Mouse (Mus musculus) embryonic facial prominence, embryonic 13.5 days (tissue): Measurements from ENCODE around the gene Ddx39b. TPM values are rescaled to one million over a fixed set of nuclear protein-coding genes. Genes with fewer than 3 reads are reported as not detected.

Experiments used
- ATAC-seq: fragments of 200-750 bp; cut with Nextera tagmentation; 2 replicates; pipeline ENCODE4 v1.8.0; 2017; ENCODE audit warnings: low read depth; ENCODE audit not compliant: insufficient number of reproducible peaks, insufficient read depth, low FRiP score, low TSS enrichment
- H3K27ac ChIP-seq: fragments of 300-500 bp; sonication (generic); 2 replicates; pipeline ENCODE4 v1.5.1; 2015; ENCODE audit warnings: moderate library complexity, mild to moderate bottlenecking, inconsistent platforms
- H3K27me3 ChIP-seq: fragments of 300-500 bp; sonication (generic); 2 replicates; pipeline ENCODE4 v1.6.1; 2015; ENCODE audit warnings: mild to moderate bottlenecking, inconsistent platforms
- H3K36me3 ChIP-seq: fragments of 300-500 bp; sonication (generic); 2 replicates; pipeline ENCODE4 v1.6.1; 2015; ENCODE audit warnings: mild to moderate bottlenecking, inconsistent platforms
- H3K4me1 ChIP-seq: fragments of 300-500 bp; sonication (generic); 2 replicates; pipeline ENCODE4 v1.6.1; 2015; ENCODE audit warnings: inconsistent platforms
- H3K4me2 ChIP-seq: fragments of 300-500 bp; sonication (generic); 2 replicates; pipeline ENCODE4 v1.6.1; 2015; ENCODE audit warnings: moderate library complexity, mild to moderate bottlenecking, inconsistent platforms
- H3K4me3 ChIP-seq: fragments of 300-500 bp; sonication (generic); 2 replicates; pipeline ENCODE4 v1.5.1; 2015; ENCODE audit warnings: mild to moderate bottlenecking, inconsistent platforms
- H3K9ac ChIP-seq: fragments of 300-500 bp; sonication (generic); 2 replicates; pipeline ENCODE4 v1.6.1; 2015; ENCODE audit warnings: mild to moderate bottlenecking, inconsistent platforms
- H3K9me3 ChIP-seq: fragments of 300-500 bp; sonication (generic); 2 replicates; pipeline ENCODE4 v1.6.1; 2016; ENCODE audit warnings: inconsistent platforms
- WGBS: fragments of 180-500 bp; shearing (Covaris S2); methylation state at CpG from one replicate; pipeline ENCODE4 v1.1.7; 2015; ENCODE audit warnings: mixed read lengths; 5-methylcytosine and 5-hydroxymethylcytosine counted together
- polyA plus RNA-seq: library from polyadenylated mRNA; unstranded; fragments of >200 nt; fragmentation: Nextera tagmentation; extraction: Ambion mirVana; gene quantifications from 2 replicates; pipeline ENCODE4 v1.2.1, GENCODE M21; 2015

Gene Ddx39b
- polyA plus RNA-seq, 1 experiment from 2014 or later: 543 TPM

DNA sequence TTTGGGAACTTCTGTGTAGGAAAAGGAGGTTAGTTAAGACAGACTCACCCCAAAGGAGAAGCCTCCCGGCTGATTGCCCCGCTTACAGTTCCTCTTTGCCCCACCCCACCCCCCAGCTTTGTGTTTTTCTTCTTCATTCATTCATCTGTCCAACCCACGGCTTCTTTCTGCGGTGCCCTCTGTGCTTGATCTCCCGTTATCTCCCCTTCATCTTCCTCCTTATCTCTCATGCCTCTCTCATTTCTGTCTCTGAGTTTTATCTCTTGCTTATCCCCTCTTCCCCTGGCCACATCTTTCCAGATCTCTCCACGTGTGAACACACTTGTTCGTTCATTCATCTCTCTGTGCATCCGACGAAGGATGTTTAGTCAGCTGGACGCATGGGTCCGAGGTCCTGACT lies 40.4 kb upstream of the Ddx39b start:
- Histone ChIP-seq H3K36me3 (no peaks in the 10 kb centered on the region), H3K4me2 (no peak overlapping the region), H3K27ac (no peak overlapping the region), H3K27me3 (peaks cover 88% of the 10 kb centered on the region), H3K9me3 (no peaks in the 10 kb centered on the region), H3K4me3 (no peak overlapping the region), H3K4me1 (peaks cover 1% of the 10 kb centered on the region), H3K9ac (no peak overlapping the region)
- no peak for ATAC-seq
- WGBS: 76% methylated on average over 11 of the region's 11 CpGs

DNA sequence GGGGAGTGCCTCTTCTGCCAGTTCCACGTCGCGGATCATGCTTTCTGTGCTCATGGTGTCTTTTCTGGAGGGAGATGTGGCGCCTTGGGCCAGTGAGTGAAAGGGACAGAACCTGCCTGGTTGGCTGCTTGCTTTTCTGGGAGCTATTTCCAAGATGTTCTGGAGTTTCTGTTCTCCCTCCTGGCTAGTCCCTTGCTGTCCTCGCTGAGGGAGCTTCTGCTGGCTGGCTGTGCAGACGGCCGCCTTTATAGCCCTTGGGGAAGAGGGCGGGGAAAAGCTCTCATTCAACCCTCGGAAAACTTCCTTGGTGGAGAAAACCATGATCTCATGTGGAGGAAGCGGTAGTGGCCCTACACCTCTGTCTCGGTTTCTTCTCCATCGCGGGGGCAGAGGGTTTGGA lies 39.8 kb upstream of the Ddx39b start, which contains the start of gene Tnf:
TSS of gene Tnf (minus strand) at position 221 of the 400 bp plus-strand sequence.
- H3K9me3 ChIP-seq: no peaks in the 10 kb centered on the region
- no peak for ATAC-seq
- no peak within 1 kb of the TSS for H3K9ac ChIP-seq
- no peaks in the 10 kb centered on the region for H3K36me3 ChIP-seq
- no peaks in the 10 kb centered on the region; the same call in 1 of the 2 replicates for H3K4me1 ChIP-seq
- no peak within 1 kb of the TSS for H3K4me2 ChIP-seq
- H3K4me3 ChIP-seq: no peak within 1 kb of the TSS
- no peak within 1 kb of the TSS for H3K27ac ChIP-seq
- H3K27me3 ChIP-seq: peaks cover 81% of the 10 kb centered on the region
- 32% methylated on average over 13 of the region's 13 CpGs for WGBS

DNA sequence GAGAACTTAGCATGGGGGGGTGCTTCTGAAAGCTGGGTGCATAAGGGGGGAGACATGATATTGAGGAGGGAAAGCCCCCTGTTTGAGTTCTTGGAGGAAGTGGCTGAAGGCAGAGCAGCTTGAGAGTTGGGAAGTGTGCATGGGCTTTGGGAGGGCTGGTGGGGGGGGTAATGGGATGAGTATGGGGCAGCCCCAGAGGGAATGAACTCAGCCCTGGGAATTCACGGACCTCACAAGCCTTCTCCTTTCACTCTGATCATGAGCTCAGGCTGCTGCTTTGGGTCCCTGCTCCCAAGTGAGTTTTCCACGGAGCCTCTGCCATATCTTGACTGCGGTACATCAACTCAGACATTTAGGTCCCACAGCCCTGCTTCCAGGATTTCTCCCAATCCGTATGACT lies 39.1 kb upstream of the Ddx39b start:
- no peaks in the 10 kb centered on the region; the same call in 1 of the 2 replicates for H3K4me1 ChIP-seq
- no peak overlapping the region for H3K27ac ChIP-seq
- WGBS: 78% methylated on average over 4 of the region's 4 CpGs
- ATAC-seq: no peak
- H3K27me3 ChIP-seq: peaks cover 76% of the 10 kb centered on the region
- no peaks in the 10 kb centered on the region for H3K36me3 ChIP-seq
- H3K4me3 ChIP-seq: no peak overlapping the region
- no peak overlapping the region for H3K4me2 ChIP-seq
- H3K9ac ChIP-seq: no peak overlapping the region
- no peaks in the 10 kb centered on the region for H3K9me3 ChIP-seq

DNA sequence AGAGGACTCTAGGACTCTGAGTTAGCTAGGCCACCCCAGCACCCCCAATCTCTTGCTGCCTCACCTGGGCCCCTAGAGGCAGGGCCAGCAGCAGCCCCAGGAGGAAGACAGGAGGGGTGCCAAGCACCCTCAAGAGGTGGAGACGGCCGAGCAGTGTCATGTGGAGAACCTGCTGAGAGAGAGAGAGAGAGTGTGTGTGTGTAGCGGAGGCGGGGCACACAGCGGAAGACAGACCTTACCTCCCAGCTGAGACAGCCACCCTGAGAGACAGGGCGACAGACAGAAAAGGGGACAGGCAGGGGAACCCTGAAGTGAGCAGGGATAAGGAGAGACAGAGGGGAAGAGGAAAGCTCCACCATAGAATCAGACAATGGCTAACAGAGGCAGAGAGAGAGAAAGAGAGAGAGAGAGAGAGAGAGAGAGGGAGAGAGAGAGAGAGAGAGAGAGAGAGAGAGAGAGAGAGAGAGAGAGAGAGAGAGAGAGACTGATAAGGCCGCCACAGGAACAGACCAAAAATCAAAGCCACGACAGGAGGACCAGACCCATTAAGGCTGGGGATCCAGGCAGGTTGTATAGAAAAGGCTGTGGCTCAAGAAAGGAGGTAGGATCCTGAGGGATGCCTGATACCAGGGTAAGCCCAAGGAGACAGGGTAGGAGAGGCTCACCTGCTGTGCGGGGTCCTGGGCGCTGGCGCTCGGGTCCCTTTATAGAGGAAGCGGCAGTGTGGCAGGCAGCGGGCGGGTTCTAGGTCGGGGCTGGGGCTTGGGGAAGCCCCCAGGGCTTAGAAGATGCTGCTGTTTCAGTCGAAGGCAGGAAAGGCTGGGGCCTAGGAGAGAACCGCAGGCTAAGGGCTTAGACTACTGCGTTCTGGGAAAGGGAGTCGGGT lies 36.8 kb upstream of the Ddx39b start, which contains the start of gene Lta:
TSS of gene Lta (minus strand) at position 858 of the 886 bp plus-strand sequence.
- Histone ChIP-seq H3K4me1 (no peaks in the 10 kb centered on the region; the same call in 1 of the 2 replicates), H3K27me3 (peaks cover 58% of the 10 kb centered on the region), H3K4me2 (no peak within 1 kb of the TSS), H3K9ac (0 out of 2 replicates have a peak within 1 kb of the TSS, but pooled peaks have one; percentile 16), H3K4me3 (no peak within 1 kb of the TSS), H3K27ac (no peak within 1 kb of the TSS), H3K36me3 (no peaks in the 10 kb centered on the region), H3K9me3 (no peaks in the 10 kb centered on the region)
- WGBS: 21% methylated on average over 20 of the region's 20 CpGs
- ATAC-seq: no peak

DNA sequence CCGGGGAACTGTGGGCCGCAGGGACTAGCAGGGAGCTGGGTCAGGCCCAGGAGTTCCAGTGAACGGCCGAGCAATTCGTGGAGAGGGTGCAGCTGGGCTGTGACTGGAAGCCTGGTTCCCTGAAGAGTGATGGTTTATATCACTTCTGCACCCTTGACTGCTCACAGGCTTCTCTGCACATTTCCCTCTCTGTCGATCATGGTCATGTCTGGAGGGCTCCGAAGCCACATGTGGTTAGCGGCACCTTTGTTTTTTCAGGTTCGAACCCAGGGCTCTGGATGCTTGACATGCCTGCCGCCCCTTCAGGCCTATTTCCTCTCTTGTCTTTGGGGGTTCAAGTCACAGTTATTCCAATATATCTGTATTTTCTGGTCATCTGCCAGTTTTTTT lies 36.2 kb upstream of the Ddx39b start:
- Histone ChIP-seq H3K4me2 (no peak overlapping the region), H3K9ac (no peak overlapping the region), H3K4me3 (no peak overlapping the region), H3K9me3 (no peaks in the 10 kb centered on the region), H3K36me3 (no peaks in the 10 kb centered on the region), H3K4me1 (no peaks in the 10 kb centered on the region; the same call in 1 of the 2 replicates), H3K27ac (no peak overlapping the region), H3K27me3 (peaks cover 52% of the 10 kb centered on the region)
- 52% methylated on average over 10 of the region's 10 CpGs for WGBS
- ATAC-seq: no peak

DNA sequence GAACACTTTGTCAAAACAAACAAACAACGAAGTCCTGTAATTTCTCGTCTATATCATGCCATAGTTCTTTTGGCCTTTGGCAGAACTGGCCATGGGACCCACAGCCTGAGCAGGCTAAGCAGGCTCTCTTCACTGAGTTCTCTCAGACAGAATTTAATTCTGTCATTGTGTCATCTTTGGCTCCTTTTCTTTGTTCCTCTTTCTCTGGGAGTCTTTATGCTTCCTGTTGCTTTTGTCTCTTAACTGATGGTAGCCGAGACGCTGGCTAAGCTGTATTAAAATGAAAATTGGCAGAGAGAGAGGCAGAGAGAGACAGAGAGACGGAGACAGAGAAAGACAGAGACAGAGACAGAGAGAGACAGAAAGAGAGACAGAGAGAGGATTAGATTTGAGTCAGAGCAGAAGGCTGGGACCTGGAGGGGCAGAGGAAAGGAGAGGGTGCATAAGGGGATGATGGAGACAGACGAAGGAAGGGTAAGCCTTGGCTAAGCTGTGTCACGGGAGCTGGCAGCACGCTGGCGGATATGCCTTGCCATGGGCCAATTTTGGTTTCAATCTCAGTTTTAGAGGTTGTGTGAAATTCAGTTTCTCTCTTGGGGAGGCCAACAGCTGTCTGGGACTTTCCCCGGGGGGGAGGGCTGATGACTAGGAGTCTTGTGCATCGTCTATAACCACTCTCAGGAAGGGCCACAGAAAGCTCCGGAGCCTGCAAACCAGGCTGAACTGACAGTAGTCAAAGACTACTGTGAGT lies 31.6 kb upstream of the Ddx39b start:
- no peak overlapping the region for H3K4me3 ChIP-seq
- no peak overlapping the region for H3K4me2 ChIP-seq
- H3K9ac ChIP-seq: no peak overlapping the region
- no peak for ATAC-seq
- H3K27me3 ChIP-seq: peaks cover 6% of the 10 kb centered on the region
- no peaks in the 10 kb centered on the region for H3K9me3 ChIP-seq
- H3K36me3 ChIP-seq: no peaks in the 10 kb centered on the region
- peaks cover 3% of the 10 kb centered on the region; the same call in 1 of the 2 replicates for H3K4me1 ChIP-seq
- no peak overlapping the region for H3K27ac ChIP-seq
- WGBS: 76% methylated on average over 12 of the region's 12 CpGs

DNA sequence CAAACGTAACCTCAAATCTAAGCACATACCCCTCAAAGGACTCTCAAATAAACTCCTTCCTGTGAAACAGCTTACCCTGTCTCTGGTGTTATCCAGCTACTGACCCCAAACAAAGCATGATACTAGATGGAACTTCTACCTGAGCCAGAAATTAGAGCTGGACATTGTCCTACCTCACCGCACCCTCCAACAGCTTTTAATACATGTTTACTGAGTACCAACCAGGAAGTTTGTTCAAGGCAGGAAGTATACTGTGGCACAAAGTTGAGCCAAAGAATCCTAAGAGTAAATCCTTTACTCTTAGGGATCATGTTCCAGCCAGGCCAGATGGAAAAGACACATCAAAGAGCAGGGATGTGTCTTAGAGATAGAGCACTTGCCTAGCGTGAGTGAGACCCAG lies 31.0 kb upstream of the Ddx39b start:
- H3K9ac ChIP-seq: no peak overlapping the region
- no peak overlapping the region for H3K27ac ChIP-seq
- H3K36me3 ChIP-seq: no peaks in the 10 kb centered on the region
- no peak overlapping the region for H3K4me3 ChIP-seq
- no peaks in the 10 kb centered on the region for H3K9me3 ChIP-seq
- ATAC-seq: no peak
- H3K27me3 ChIP-seq: no peaks in the 10 kb centered on the region
- peaks cover 3% of the 10 kb centered on the region; the same call in 1 of the 2 replicates for H3K4me1 ChIP-seq
- 68% methylated on average over 3 of the region's 3 CpGs for WGBS
- H3K4me2 ChIP-seq: no peak overlapping the region

DNA sequence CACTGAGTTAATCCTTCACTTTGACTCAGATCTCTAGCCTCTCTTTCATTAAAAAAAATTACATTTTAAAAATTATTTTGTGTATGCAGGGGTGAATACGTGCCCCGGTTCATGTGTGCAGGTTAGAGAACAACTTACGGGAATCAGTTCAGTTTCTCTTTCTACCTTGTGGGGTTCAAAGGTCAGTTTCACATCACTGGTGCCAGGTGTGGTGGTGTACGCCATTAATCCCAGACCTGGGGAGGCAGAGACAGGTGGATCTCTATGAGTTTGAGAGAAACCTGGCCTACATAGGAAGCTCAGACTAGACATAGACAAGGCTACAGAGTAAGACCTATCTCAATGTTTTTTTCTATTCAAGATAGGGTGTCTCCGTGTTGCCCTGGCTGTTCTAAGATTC lies 28.5 kb upstream of the Ddx39b start:
- H3K9me3 ChIP-seq: no peaks in the 10 kb centered on the region
- H3K36me3 ChIP-seq: no peaks in the 10 kb centered on the region
- H3K27me3 ChIP-seq: no peaks in the 10 kb centered on the region
- peaks cover 3% of the 10 kb centered on the region; the same call in 1 of the 2 replicates for H3K4me1 ChIP-seq
- 92% methylated on average over 5 of the region's 5 CpGs for WGBS
- no peak overlapping the region for H3K9ac ChIP-seq
- no peak overlapping the region for H3K4me2 ChIP-seq
- no peak overlapping the region for H3K4me3 ChIP-seq
- ATAC-seq: no peak
- H3K27ac ChIP-seq: no peak overlapping the region

DNA sequence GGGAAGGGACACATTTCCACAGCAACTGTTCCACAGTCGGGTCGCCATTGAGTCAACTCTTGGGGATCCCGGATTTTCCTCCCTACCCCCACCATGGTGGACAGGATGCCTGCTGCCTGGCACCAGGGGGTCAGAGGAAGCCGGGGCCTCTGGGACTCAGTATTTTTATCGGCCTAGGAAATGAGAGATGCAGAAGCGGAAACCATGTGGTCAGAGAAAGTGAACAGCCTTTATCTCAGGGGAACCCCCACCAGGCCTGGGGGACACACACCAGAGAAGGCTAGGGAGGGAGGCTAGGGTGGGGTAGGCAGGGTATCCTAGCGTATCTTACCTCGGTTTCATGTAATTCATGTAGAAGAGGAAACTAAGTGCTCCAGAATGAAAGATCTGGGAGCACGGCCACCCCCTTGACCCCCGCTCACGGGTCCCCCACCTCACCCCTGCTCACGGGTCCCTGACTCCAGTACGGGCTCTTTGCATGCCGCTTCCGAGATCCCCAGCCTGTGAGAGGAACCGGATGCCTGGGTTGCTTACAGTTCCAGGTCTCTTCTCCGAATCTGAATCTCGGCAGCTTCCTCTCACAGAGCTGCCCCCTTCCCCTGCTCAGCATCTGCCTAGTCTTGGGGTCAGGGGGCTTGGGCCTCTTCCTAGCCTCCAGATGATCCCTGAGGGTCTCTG lies 22.9 kb upstream of the Ddx39b start:
- H3K9me3 ChIP-seq: no peaks in the 10 kb centered on the region
- WGBS: 78% methylated on average over 18 of the region's 18 CpGs
- no peaks in the 10 kb centered on the region for H3K27me3 ChIP-seq
- peaks cover 35% of the 10 kb centered on the region for H3K36me3 ChIP-seq
- H3K9ac ChIP-seq: no peak overlapping the region
- H3K4me1 ChIP-seq: peaks cover 6% of the 10 kb centered on the region; the same call in 1 of the 2 replicates
- H3K4me2 ChIP-seq: no peak overlapping the region
- no peak for ATAC-seq
- H3K27ac ChIP-seq: no peak overlapping the region
- no peak overlapping the region for H3K4me3 ChIP-seq

DNA sequence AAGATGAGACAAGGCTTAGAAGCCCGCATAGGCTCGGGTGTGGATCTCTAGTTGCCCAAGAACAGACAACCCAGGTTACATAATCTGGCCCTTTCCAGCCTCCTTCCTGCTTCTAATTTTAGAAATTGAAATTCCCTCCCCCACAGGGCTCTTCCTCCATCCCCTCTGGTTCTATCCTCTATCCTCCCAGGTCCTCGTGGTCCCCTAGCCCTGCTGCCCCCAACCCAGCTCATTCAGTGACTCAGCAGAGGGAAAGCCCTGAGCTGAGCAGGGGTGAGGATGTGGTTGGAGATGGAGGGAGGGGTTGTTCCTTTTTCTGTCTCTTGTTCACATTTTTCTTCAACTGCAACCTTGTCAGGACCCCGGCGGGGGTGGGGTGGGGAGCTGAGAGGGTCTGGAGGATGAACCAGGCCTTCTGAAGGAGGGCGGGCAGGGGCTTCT lies 21.9 kb upstream of the Ddx39b start:
- 84% methylated on average over 6 of the region's 6 CpGs for WGBS
- ATAC-seq: no peak
- no peaks in the 10 kb centered on the region for H3K9me3 ChIP-seq
- H3K4me3 ChIP-seq: no peak overlapping the region
- no peak overlapping the region for H3K9ac ChIP-seq
- peaks cover 4% of the 10 kb centered on the region; the same call in 1 of the 2 replicates for H3K4me1 ChIP-seq
- H3K4me2 ChIP-seq: no peak overlapping the region
- peaks cover 35% of the 10 kb centered on the region for H3K36me3 ChIP-seq
- H3K27ac ChIP-seq: no peak overlapping the region
- H3K27me3 ChIP-seq: no peaks in the 10 kb centered on the region
